Mouse (Mus musculus) CD4-positive naive resting alpha-beta T cell, adult 57 days (primary cell): ENCODE results near the gene A530064D06Rik. TPM values are rescaled to one million over a fixed set of nuclear protein-coding genes. Genes with fewer than 3 reads are reported as not detected.

ENCODE experiments used
- total RNA-seq: library from RNA; stranded (reverse); gene quantifications from one replicate; pipeline ENCODE4 v1.2.4, GENCODE M21; 2023

A530064D06Rik gene
- not detected for total RNA-seq

GRCm38 (mm10) chr17:48167103-48167502 lies at the start of gene A530064D06Rik:
A530064D06Rik (minus strand) TSS chr17:48167275.

GRCm38 (mm10) chr17:48146120-48146519 lies 21.0 kb downstream of the A530064D06Rik start, which contains the start of gene 9830107B12Rik:
9830107B12Rik (minus strand) TSS chr17:48146268.

Other genes starting within 250 kb of the A530064D06Rik start
- 81.1 TPM for gene Foxp4, start 242.6 kb downstream of the A530064D06Rik start, total RNA-seq
- gene 1700122O11Rik, start 129.0 kb downstream of the A530064D06Rik start, total RNA-seq: not detected
- not detected for gene 1700067P10Rik, start 78.0 kb downstream of the A530064D06Rik start, total RNA-seq
- not detected for gene 9830107B12Rik, start 21.0 kb downstream of the A530064D06Rik start, total RNA-seq
- gene Trem1, start 65.5 kb upstream of the A530064D06Rik start, total RNA-seq: 1.3 TPM
- not detected for gene Trem3, start 80.5 kb upstream of the A530064D06Rik start, total RNA-seq
- gene Treml4, start 97.0 kb upstream of the A530064D06Rik start, total RNA-seq: 4.6 TPM
- gene Treml2, start 132.2 kb upstream of the A530064D06Rik start, total RNA-seq: 98.5 TPM
- gene B430306N03Rik, start 148.9 kb upstream of the A530064D06Rik start, total RNA-seq: 5.4 TPM
- not detected for gene Trem2, start 179.1 kb upstream of the A530064D06Rik start, total RNA-seq
- gene Treml1, start 192.6 kb upstream of the A530064D06Rik start, total RNA-seq: not detected
- gene Nfya, start 242.6 kb upstream of the A530064D06Rik start, total RNA-seq: 74.7 TPM
- 25.7 TPM for gene Oard1, start 242.7 kb upstream of the A530064D06Rik start, total RNA-seq